Mouse (Mus musculus): ENCODE results near the gene B3galnt1.

B3galnt1 gene

DNA sequence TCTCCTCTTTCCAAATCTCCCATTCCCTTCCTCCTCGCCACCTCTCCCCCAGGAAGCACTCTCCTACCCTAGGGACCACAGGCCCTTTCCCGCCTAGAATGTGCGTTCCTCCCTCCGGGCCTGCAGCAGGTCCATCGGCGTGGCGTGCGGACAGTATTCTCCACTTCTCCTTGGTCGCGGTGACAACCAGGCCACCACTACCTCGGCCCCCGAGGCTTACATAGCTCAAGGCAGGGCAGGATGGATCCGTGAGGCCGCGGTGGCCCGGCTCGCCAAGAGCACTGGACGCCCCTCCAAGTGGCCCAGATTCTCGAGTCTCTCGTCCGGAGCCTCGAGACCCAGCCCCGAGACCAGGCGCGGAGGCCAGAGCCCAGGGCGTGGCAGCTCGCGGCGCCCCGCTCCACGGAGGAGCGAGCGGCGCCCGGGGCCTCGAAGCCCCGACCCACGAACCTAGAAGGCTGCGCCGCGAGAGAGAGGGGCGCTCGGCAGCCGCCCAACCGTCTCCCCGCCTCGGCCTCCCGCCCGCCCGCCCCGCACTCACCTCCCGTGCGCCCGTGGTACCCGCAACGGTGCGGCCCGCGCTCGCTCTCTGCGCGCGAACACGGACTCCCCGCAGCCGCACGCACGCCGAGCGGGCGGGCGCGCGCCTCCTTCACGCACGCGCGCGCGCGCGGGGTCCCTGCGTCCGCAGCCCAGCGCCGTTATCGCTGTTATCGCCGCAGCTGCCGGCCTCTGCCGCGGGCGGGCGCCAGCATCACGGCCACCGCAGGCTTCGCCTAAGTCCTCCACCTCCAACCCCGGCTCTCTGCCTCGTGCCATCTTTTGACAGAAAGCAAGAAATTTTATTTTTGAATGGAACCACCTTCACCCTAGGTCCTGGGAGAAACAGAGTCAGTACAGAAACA is at the start of gene B3galnt1:
TSS of gene B3galnt1 (minus strand) at position 700 of the 905 bp plus-strand sequence.
- DNase-seq (ENCODE audit: low spot score in 2 of 2) = peak; percentile 33 to 59

GRCm38 (mm10) chr3:69634521-69634920 is 35.8 kb upstream of the B3galnt1 start:
- no peak for DNase-seq (ENCODE audit: low spot score in 2 of 2)

DNA sequence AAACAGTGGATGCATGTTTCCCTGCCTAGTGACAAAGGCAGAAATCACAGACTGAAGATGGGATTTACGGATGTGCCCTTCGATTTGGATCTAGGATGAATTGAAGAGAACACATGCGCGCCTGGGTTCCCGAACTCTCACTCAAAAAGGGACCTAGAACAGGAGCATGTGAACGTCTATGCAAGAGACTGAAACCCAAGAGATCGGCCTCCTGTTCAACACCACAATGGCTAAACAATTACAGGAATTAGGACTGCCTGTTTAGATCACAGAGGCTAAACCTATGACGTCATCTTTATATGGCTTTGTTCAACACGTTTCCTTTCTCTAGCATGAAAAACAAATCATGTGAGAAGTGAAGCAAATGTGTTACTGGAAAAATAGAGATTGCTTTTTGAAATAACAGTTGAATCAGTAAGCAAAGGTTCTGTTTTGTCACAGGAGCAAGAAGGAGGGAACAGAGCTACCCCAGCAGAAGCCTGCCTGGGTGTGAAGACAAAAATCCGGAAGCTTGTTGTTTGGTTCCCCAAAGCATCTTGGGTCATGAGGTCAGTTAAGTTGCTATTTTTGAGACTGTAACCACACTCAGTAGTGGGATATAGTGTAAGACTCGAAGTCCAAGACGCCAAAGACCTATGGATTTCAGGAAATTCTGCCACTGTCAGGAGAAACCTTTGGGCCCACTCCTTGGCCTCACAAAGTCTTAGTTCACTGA is 35.1 kb upstream of the B3galnt1 start:
- DNase-seq (ENCODE audit: low spot score in 2 of 2) = no peak

- DNase-seq (ENCODE audit: low spot score in 2 of 2) = no peak
Measured at GRCm38 (mm10) chr3:69626963-69627590, 28.3 kb upstream of the B3galnt1 start.

DNA sequence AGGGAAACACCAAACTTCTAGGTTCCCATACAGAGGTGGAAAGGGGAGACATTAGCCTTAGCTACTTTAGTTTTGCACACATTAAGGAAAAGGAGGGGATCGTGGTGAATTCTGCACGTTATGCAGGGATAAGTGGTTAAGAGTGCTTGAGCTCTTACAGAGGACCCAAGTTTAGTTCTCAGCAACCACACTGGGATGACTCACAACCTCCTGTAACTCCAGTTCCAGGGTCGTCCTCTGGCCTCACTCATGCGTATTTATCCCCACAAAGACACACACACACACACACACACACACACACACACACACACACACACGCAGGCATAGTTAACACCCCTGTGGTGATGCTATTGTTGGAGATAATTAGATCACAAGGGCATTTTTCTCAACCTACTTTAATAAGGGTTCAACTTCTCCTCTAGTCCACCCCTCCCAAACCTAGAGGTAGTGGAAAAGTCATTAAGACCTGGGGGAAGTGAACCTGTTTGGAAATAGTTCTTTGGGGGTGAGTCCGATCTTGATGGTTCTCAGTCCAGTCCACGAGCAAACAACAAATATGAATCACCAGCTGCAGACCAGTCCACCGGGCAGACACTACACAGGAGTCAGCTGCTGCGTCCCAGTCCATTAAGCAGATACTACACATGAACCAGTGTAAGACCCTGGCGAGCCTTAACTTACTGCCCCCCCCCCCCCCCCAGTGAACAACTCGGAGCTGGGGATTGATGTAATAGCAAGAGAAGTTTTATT is 27.6 kb upstream of the B3galnt1 start:
- DNase-seq (ENCODE audit: low spot score in 2 of 2) = no peak

- DNase-seq (ENCODE audit: low spot score in 2 of 2) = no peak
Measured at GRCm38 (mm10) chr3:69624182-69624581, 25.4 kb upstream of the B3galnt1 start.

GRCm38 (mm10) chr3:69607909-69608308 is 9.1 kb upstream of the B3galnt1 start:
- no peak for DNase-seq (ENCODE audit: low spot score in 2 of 2)

DNA sequence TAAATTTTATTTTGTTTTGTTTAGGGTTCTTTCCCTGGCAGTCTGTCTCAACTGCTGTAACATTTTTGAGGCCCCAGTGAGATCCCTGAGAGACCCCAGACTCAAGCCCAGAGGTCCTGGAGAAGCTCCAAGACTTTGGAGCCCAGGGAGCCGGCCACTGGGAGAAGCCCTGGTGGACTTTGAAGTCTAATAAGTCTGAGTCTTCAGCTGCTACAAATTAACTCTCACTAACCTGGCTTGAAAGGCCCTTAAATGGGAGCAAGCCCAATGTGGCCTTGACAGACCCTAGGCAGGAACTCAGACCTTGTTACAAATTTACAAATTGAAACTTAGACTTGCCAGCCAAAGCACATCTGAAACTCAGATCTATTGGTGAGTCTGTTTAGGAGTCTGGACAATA is 8.7 kb upstream of the B3galnt1 start:
- DNase-seq (ENCODE audit: low spot score in 2 of 2) = no peak

- DNase-seq (ENCODE audit: low spot score in 2 of 2) = no peak
Measured at GRCm38 (mm10) chr3:69606923-69607322, 8.2 kb upstream of the B3galnt1 start.

DNA sequence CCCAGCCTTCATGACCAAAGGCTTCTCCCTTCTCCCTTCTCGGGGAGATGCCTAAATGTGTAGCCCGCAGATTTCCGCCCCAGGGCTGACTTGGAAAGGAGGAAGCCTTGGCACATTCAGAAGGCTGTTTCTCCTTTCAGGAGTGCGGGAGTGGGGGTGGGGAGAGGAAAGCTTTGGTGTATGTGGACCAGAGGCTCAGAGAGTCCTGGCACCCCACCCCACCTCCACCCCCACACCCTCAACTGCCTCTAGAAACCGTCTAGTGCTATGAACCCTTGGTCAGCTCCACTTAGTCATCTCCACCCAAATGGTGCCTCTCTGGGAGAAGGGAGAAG is 373 bp upstream of the B3galnt1 start:
- no peak for DNase-seq (ENCODE audit: low spot score in 2 of 2)

- DNase-seq (ENCODE audit: low spot score in 2 of 2) = no peak
Measured at GRCm38 (mm10) chr3:69597816-69598215, 944 bp downstream of the B3galnt1 start.

DNA sequence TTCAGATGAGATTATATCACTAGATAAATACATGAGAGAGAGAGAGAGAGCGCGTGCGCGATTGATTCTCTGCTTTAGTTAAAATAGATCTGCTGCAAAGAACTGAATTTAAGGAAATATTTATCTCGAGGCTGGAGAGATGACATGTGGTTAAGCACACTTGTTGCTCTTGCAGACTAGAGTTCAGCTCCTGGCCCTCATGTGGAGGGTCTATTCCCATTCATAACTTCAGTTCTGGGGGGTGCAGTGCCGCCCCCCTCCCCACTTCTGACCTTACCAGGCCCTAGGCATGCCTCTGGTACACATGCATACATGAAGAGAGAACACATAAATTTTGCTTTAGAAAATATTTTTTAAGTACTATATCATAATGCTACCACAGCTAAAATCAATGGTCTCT is 1.5 kb downstream of the B3galnt1 start:
- no peak for DNase-seq (ENCODE audit: low spot score in 2 of 2)

GRCm38 (mm10) chr3:69596116-69596515 is 2.6 kb downstream of the B3galnt1 start:
- DNase-seq (ENCODE audit: low spot score in 2 of 2) = no peak

DNA sequence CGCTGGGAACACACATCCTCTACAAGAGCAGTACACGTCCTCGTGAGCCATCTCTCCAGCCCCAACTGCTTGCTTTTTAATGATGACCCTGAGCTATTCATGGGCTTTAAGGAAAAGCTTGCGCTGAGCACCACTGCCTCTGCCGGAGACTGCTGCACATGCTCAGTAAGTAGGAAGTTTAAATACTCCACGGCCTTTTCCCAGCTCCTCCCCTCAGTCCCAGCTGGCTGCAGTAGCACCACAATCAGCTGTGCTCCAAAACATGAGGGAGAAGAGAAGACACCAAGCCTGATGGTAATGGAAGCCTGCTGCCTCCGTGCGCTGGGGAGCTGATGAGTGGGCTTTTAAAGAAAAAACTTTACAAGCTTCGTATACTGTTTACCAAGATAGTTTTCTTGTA is 4.7 kb downstream of the B3galnt1 start:
- DNase-seq (ENCODE audit: low spot score in 2 of 2) = no peak

- no peak for DNase-seq (ENCODE audit: low spot score in 2 of 2)
Measured at GRCm38 (mm10) chr3:69593426-69593825, 5.3 kb downstream of the B3galnt1 start.

DNA sequence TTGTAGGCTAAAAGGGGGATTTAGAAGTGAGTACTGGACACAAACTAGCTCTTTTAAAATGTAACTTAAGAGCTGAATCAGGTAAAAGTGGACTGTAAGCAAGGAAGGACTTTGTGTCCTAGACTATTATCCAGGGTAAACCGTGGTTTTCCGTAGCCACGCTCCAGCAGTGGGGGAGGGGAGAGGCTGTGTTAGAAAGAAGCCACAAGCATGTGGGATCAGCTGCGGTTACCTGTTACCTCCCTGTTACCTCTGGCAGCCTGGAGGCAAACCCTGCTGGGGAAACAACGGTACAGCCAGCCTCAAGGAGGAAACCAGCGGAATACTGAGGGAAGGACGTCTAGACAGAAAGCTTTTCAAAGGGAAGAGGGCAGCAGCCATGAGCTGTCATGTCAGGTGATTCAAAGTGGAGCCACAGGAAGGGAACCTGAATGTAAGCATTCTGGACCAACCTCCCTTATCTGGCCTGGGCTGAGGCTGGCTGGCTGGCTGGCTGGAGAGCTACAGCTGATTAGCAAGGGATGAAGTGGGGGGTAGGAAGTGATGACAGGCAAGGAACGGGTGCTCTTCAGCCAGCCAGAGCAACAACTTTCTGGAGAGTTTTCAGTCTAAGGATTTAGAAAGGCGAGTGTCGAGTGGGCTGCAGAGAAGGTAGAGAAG is 10.5 kb downstream of the B3galnt1 start:
- DNase-seq (ENCODE audit: low spot score in 2 of 2) = no peak

DNA sequence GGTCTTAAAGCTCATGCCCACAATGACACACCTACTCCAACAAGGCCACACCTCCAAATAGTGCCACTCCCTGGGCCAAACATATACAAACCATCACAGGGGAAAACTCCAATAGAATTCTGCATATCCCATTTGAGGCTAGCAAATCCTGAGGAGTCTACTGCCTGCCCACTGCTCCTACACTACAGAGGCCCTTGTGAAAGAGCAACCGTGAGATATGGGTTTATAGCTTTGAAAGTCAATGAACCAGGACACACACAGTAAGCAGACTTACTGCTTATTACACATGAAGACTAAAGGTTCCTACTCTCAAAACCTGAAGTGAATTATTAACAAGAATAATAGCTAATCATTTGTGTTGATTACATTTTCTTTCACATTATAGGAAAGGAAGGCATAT is 15.0 kb downstream of the B3galnt1 start:
- no peak for DNase-seq (ENCODE audit: low spot score in 2 of 2)

DNA sequence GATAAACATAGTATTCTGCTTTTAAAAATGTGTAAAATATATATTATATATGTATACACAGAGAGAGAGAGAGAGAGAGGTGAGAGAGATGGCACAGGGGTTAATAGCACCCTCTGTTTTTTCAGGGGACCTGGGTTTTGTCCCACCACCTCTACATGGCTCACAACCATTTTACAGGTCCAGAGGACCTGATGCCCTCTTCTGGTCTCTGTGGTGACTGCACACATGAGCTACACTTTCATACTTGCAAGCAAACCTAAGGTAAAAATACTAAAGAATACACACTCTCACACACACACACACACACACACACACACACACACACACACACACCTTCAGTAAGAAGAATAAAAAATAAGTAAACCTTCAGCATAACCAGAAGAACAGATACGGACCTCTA is 20.0 kb downstream of the B3galnt1 start:
- DNase-seq (ENCODE audit: low spot score in 2 of 2) = no peak

GRCm38 (mm10) chr3:69576715-69577114 is 22.0 kb downstream of the B3galnt1 start:
- DNase-seq (ENCODE audit: low spot score in 2 of 2) = no peak

- no peak for DNase-seq (ENCODE audit: low spot score in 2 of 2)
Measured at GRCm38 (mm10) chr3:69575577-69575976, 23.2 kb downstream of the B3galnt1 start.

DNA sequence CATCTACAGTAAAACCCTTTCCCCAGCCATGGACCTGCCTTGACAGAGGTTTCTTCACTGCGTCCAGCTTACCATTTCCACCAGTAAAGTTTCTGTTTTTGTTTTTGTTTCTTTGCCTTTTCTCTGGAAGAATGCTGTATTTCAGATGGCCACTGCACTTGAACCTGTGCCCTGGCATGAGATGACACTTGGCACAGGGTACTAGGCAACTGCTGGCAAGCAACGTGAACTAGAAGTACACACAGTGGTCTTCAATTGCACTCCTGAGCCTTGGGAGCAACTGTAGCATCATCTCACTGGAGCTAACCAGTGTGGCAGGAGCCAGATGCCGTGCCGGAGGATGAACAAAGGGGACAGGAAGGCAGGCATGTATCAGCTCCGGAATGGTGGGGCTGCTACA is 26.2 kb downstream of the B3galnt1 start:
- DNase-seq (ENCODE audit: low spot score in 2 of 2) = no peak
